Mouse (Mus musculus) cerebellum, adult 9-10 months (tissue): ENCODE measurements around the gene Ccs.
"Not testable (repeated sequence)": the region's sequence is repeated elsewhere in the genome, so short reads cannot be mapped to it uniquely, and the experiment has no call there.

Experiments
- DNase-seq: peaks from one replicate; pipeline ENCODE4 v3.0.0; 2022

Ccs gene

GRCm38 (mm10) chr19:4833977-4834376 lies 5.2 kb downstream of the Ccs start:
- no peak for DNase-seq

GRCm38 (mm10) chr19:4829156-4829555 lies 10.0 kb downstream of the Ccs start:
- peak; percentile 83 for DNase-seq

GRCm38 (mm10) chr19:4828444-4829114 lies 10.6 kb downstream of the Ccs start:
- no peak for DNase-seq

- DNase-seq: no peak
These were observed 18.3 kb downstream of the Ccs start for GRCm38 (mm10) chr19:4820678-4821303.

- DNase-seq: no peak
These were observed 21.8 kb downstream of the Ccs start for GRCm38 (mm10) chr19:4817182-4817835.

- peak; percentile 61 for DNase-seq
These were observed 26.1 kb downstream of the Ccs start for GRCm38 (mm10) chr19:4813015-4813414.

GRCm38 (mm10) chr19:4812334-4812949 lies 26.7 kb downstream of the Ccs start:
- not testable (repeated sequence) for DNase-seq

- DNase-seq: no peak
These were observed 27.3 kb downstream of the Ccs start for GRCm38 (mm10) chr19:4811909-4812242.

GRCm38 (mm10) chr19:4811063-4811908 lies 27.8 kb downstream of the Ccs start, which contains the start of the genes Gm21992 and Rbm14:
Gene Gm21992, minus strand, starts transcription at chr19:4811612.
Gene Rbm14, minus strand, starts transcription at chr19:4811634.
- peak; percentile 99 for DNase-seq

- DNase-seq: no peak
These were observed 28.4 kb downstream of the Ccs start for GRCm38 (mm10) chr19:4810746-4811062.

- DNase-seq: no peak
These were observed 28.8 kb downstream of the Ccs start for GRCm38 (mm10) chr19:4810309-4810708.

- DNase-seq: no peak
These were observed 35.8 kb downstream of the Ccs start for GRCm38 (mm10) chr19:4803283-4803682.

GRCm38 (mm10) chr19:4802691-4803091 lies 36.4 kb downstream of the Ccs start:
- peak; percentile 65 for DNase-seq

- DNase-seq: no peak
These were observed 40.0 kb downstream of the Ccs start for GRCm38 (mm10) chr19:4799083-4799482.

- DNase-seq: no peak
These were observed 41.3 kb downstream of the Ccs start for GRCm38 (mm10) chr19:4797846-4798245.

GRCm38 (mm10) chr19:4795929-4796328 lies 43.2 kb downstream of the Ccs start:
- no peak for DNase-seq

GRCm38 (mm10) chr19:4793831-4794422 lies 45.2 kb downstream of the Ccs start, which contains the start of gene Rbm4:
Gene Rbm4, minus strand, starts transcription at chr19:4793901.
- DNase-seq: peak; percentile 99

GRCm38 (mm10) chr19:4793281-4793830 lies 45.8 kb downstream of the Ccs start:
- DNase-seq: no peak

GRCm38 (mm10) chr19:4786313-4786712 lies 52.8 kb downstream of the Ccs start:
- DNase-seq: no peak

- no peak for DNase-seq
These were observed 53.9 kb downstream of the Ccs start for GRCm38 (mm10) chr19:4785206-4785605.

GRCm38 (mm10) chr19:4782891-4783290 lies 56.2 kb downstream of the Ccs start:
- DNase-seq: no peak
